Mouse (Mus musculus): ENCODE measurements at regions not wholly inside any gene's neighbourhood (a gene's known extent, or its start where the extent isn't known, plus 50 kb on each side); places are given as distances from the start of the nearest gene placed in this dataset.
A peak's percentile ranks its signal among the peaks of the same experiment; 100 is the strongest.

DNA sequence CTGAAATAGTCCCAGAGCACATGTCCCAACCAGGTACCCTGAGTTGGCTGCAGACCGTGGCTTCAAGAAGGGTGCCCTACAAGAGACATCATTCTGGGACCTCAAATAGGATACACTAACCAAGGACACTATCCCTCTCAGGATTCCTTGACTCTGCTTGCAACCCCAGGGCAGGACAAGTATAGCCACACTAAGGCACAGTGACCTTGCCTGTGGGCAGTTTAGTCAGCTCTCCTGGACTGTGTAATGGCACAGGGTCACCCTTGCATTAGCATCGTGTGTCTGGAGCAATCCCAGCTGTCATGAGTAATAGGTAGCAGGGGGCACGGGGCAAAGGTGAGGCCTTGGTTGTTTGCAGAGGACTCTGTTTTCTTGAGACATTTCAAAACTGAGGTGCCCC, 260.9 kb upstream of the Cdh4 start:
- no peaks in the 10 kb centered on the region for H3K4me1 ChIP-seq (ENCODE audit: control insufficient read depth, insufficient read depth, low read length)

GRCm38 (mm10) chr2:179182123-179182522, 260.1 kb upstream of the Cdh4 start:
- H3K27ac ChIP-seq (ENCODE audit: control insufficient read depth, insufficient read depth, low read depth, low read length), result no peak overlapping the region
- no peaks in the 10 kb centered on the region for H3K4me1 ChIP-seq (ENCODE audit: control insufficient read depth, insufficient read depth, low read length)
- H3K36me3 ChIP-seq (ENCODE audit: control insufficient read depth, insufficient read depth, low read length), result no peaks in the 10 kb centered on the region
- no peak overlapping the region for H3K4me3 ChIP-seq (ENCODE audit: control insufficient read depth, low read depth, low read length)
- TF ChIP-seq POLR2A (IDR thresholded peaks at IDR 0.05; ENCODE audit: control insufficient read depth, low read depth, low read length) (no peak), CTCF (IDR thresholded peaks at IDR 0.05; ENCODE audit: control insufficient read depth, insufficient read depth, insufficient replicate concordance, low read depth, low read length) (no peak)
- no peaks in the 10 kb centered on the region for H3K27me3 ChIP-seq (ENCODE audit: control insufficient read depth, insufficient read depth, low read length)

More for the DNA sequence above, 260.9 kb upstream of the Cdh4 start:
- Histone ChIP-seq H3K27me3 (ENCODE audit: control insufficient read depth, insufficient read depth, low read length) (no peaks in the 10 kb centered on the region), H3K27ac (ENCODE audit: control insufficient read depth, insufficient read depth, low read depth, low read length) (no peak overlapping the region), H3K4me3 (ENCODE audit: control insufficient read depth, low read depth, low read length) (no peak overlapping the region), H3K36me3 (ENCODE audit: control insufficient read depth, insufficient read depth, low read length) (no peaks in the 10 kb centered on the region)
- TF ChIP-seq POLR2A (IDR thresholded peaks at IDR 0.05; ENCODE audit: control insufficient read depth, low read depth, low read length) (no peak), CTCF (IDR thresholded peaks at IDR 0.05; ENCODE audit: control insufficient read depth, insufficient read depth, insufficient replicate concordance, low read depth, low read length) (no peak)

- Histone ChIP-seq H3K4me1 (ENCODE audit: control insufficient read depth, insufficient read depth, low read length) (no peaks in the 10 kb centered on the region), H3K4me3 (ENCODE audit: control insufficient read depth, low read depth, low read length) (no peak overlapping the region), H3K27me3 (ENCODE audit: control insufficient read depth, insufficient read depth, low read length) (no peaks in the 10 kb centered on the region), H3K36me3 (ENCODE audit: control insufficient read depth, insufficient read depth, low read length) (no peaks in the 10 kb centered on the region), H3K27ac (ENCODE audit: control insufficient read depth, insufficient read depth, low read depth, low read length) (no peak overlapping the region)
- no peak for TF ChIP-seq POLR2A (IDR thresholded peaks at IDR 0.05; ENCODE audit: control insufficient read depth, low read depth, low read length)
- no peak for TF ChIP-seq CTCF (IDR thresholded peaks at IDR 0.05; ENCODE audit: control insufficient read depth, insufficient read depth, insufficient replicate concordance, low read depth, low read length)
These were observed 249.2 kb upstream of the Cdh4 start for GRCm38 (mm10) chr2:179192906-179193496.

GRCm38 (mm10) chr2:179193507-179194160, 248.6 kb upstream of the Cdh4 start:
- Histone ChIP-seq H3K27ac (ENCODE audit: control insufficient read depth, insufficient read depth, low read depth, low read length) (no peak overlapping the region), H3K36me3 (ENCODE audit: control insufficient read depth, insufficient read depth, low read length) (no peaks in the 10 kb centered on the region), H3K27me3 (ENCODE audit: control insufficient read depth, insufficient read depth, low read length) (no peaks in the 10 kb centered on the region), H3K4me3 (ENCODE audit: control insufficient read depth, low read depth, low read length) (no peak overlapping the region), H3K4me1 (ENCODE audit: control insufficient read depth, insufficient read depth, low read length) (no peaks in the 10 kb centered on the region)
- TF ChIP-seq POLR2A (IDR thresholded peaks at IDR 0.05; ENCODE audit: control insufficient read depth, low read depth, low read length), result no peak
- TF ChIP-seq CTCF (IDR thresholded peaks at IDR 0.05; ENCODE audit: control insufficient read depth, insufficient read depth, insufficient replicate concordance, low read depth, low read length), result peak; percentile 94; the same call in 1 of the 2 replicates

- H3K36me3 ChIP-seq (ENCODE audit: control insufficient read depth, insufficient read depth, low read length), result no peaks in the 10 kb centered on the region
- H3K27me3 ChIP-seq (ENCODE audit: control insufficient read depth, insufficient read depth, low read length), result no peaks in the 10 kb centered on the region
- no peak overlapping the region for H3K27ac ChIP-seq (ENCODE audit: control insufficient read depth, insufficient read depth, low read depth, low read length)
- H3K4me1 ChIP-seq (ENCODE audit: control insufficient read depth, insufficient read depth, low read length), result no peaks in the 10 kb centered on the region
- H3K4me3 ChIP-seq (ENCODE audit: control insufficient read depth, low read depth, low read length), result no peak overlapping the region
- TF ChIP-seq CTCF (IDR thresholded peaks at IDR 0.05; ENCODE audit: control insufficient read depth, insufficient read depth, insufficient replicate concordance, low read depth, low read length) (no peak), POLR2A (IDR thresholded peaks at IDR 0.05; ENCODE audit: control insufficient read depth, low read depth, low read length) (no peak)
These were observed 244.8 kb upstream of the Cdh4 start for GRCm38 (mm10) chr2:179197471-179197870.

GRCm38 (mm10) chr2:179200495-179200894, 241.7 kb upstream of the Cdh4 start:
- Histone ChIP-seq H3K27ac (ENCODE audit: control insufficient read depth, insufficient read depth, low read depth, low read length) (no peak overlapping the region), H3K36me3 (ENCODE audit: control insufficient read depth, insufficient read depth, low read length) (no peaks in the 10 kb centered on the region), H3K4me3 (ENCODE audit: control insufficient read depth, low read depth, low read length) (no peak overlapping the region), H3K4me1 (ENCODE audit: control insufficient read depth, insufficient read depth, low read length) (no peaks in the 10 kb centered on the region), H3K27me3 (ENCODE audit: control insufficient read depth, insufficient read depth, low read length) (no peaks in the 10 kb centered on the region)
- TF ChIP-seq POLR2A (IDR thresholded peaks at IDR 0.05; ENCODE audit: control insufficient read depth, low read depth, low read length) (no peak), CTCF (IDR thresholded peaks at IDR 0.05; ENCODE audit: control insufficient read depth, insufficient read depth, insufficient replicate concordance, low read depth, low read length) (no peak)

GRCm38 (mm10) chr2:179210164-179210805, 231.9 kb upstream of the Cdh4 start:
- TF ChIP-seq POLR2A (IDR thresholded peaks at IDR 0.05; ENCODE audit: control insufficient read depth, low read depth, low read length) (no peak), CTCF (IDR thresholded peaks at IDR 0.05; ENCODE audit: control insufficient read depth, insufficient read depth, insufficient replicate concordance, low read depth, low read length) (no peak)
- Histone ChIP-seq H3K4me3 (ENCODE audit: control insufficient read depth, low read depth, low read length) (no peak overlapping the region), H3K36me3 (ENCODE audit: control insufficient read depth, insufficient read depth, low read length) (no peaks in the 10 kb centered on the region), H3K27me3 (ENCODE audit: control insufficient read depth, insufficient read depth, low read length) (no peaks in the 10 kb centered on the region), H3K4me1 (ENCODE audit: control insufficient read depth, insufficient read depth, low read length) (no peaks in the 10 kb centered on the region), H3K27ac (ENCODE audit: control insufficient read depth, insufficient read depth, low read depth, low read length) (no peak overlapping the region)
